Mouse (Mus musculus) hindbrain, embryonic 13.5 days (tissue): ENCODE results near the gene Dpep1. TPM values are rescaled to one million over a fixed set of nuclear protein-coding genes. Genes with fewer than 3 reads are reported as not detected.
"Not testable (repeated sequence)": the region's sequence is repeated elsewhere in the genome, so short reads cannot be mapped to it uniquely, and the experiment has no call there.

Source experiments
- ATAC-seq: fragments of 200-750 bp; cut with Nextera tagmentation; 2 replicates; pipeline ENCODE4 v1.8.0; 2017; ENCODE audit warnings: moderate TSS enrichment; ENCODE audit not compliant: low FRiP score
- H3K27ac ChIP-seq: fragments of 300-500 bp; sonication (generic); 2 replicates; pipeline ENCODE4 v1.5.1; 2015; ENCODE audit warnings: inconsistent platforms, mild to moderate bottlenecking, moderate library complexity
- H3K27me3 ChIP-seq: fragments of 300-500 bp; sonication (generic); 2 replicates; pipeline ENCODE4 v1.6.1; 2015; ENCODE audit warnings: mild to moderate bottlenecking, inconsistent platforms
- H3K36me3 ChIP-seq: fragments of 300-500 bp; sonication (generic); 2 replicates; pipeline ENCODE4 v1.6.1; 2015; ENCODE audit warnings: mild to moderate bottlenecking, inconsistent platforms
- H3K4me1 ChIP-seq: fragments of 300-500 bp; sonication (generic); replicated peaks from 2 replicates; pipeline ENCODE4 v1.6.1; 2015; ENCODE audit warnings: inconsistent platforms
- H3K4me2 ChIP-seq: fragments of 300-500 bp; sonication (generic); 2 replicates; pipeline ENCODE4 v1.6.1; 2015; ENCODE audit warnings: inconsistent platforms, mild to moderate bottlenecking, moderate library complexity
- H3K4me3 ChIP-seq: fragments of 300-500 bp; sonication (generic); 2 replicates; pipeline ENCODE4 v1.5.1; 2015; ENCODE audit warnings: mild to moderate bottlenecking, inconsistent platforms
- H3K9ac ChIP-seq: fragments of 300-500 bp; sonication (generic); 2 replicates; pipeline ENCODE4 v1.6.1; 2015; ENCODE audit warnings: mild to moderate bottlenecking, inconsistent platforms
- H3K9me3 ChIP-seq: fragments of 300-500 bp; sonication (generic); 2 replicates; pipeline ENCODE4 v1.6.1; 2016; ENCODE audit warnings: inconsistent platforms
- WGBS: fragments of 180-500 bp; shearing (Covaris S2); methylation state at CpG from one replicate; pipeline ENCODE4 v1.1.7; 2015; 5-methylcytosine and 5-hydroxymethylcytosine counted together
- polyA plus RNA-seq: library from polyadenylated mRNA; unstranded; fragments of >200 nt; fragmentation: Nextera tagmentation; extraction: Ambion mirVana; gene quantifications from 2 replicates; pipeline ENCODE4 v1.2.1, GENCODE M21; 2015

The Dpep1 gene
- polyA plus RNA-seq, 1 experiment from 2014 or later, result 0.35 TPM

DNA sequence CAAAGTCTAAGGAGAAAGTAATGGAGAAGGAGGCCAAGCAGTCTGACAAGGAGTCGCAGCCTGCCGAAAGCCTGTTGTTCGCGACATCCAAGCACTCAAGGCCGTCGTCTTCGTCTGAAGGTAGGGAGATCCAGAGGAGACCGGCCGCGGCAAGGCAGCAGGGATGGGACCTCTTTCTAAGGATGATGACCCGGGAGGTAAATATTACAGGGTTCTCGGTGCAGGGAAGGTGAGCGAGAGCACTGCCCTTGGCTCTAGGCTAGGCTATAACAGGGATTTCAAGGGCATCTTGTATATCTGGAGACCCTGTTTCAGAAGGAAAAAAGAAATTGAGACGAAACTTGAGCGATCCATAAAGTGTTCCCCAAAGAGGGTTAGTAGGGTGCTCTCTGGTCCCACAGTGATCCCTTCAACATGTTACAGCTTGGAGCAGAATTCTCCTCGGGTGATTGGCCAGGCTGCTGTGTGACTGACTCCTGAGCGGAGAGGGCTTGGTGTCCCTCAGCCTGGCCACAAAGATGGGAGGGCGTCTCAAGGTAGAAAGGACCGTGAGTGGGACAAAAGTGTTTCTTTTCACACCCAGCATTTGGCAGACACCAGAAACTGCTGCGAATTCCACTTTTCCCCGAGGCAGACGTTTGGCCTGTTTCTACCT, 27.2 kb downstream of the Dpep1 start:
- peak overlapping the region; percentile 70 for H3K27ac ChIP-seq
- WGBS, result 18% methylated on average over 22 of the region's 22 CpGs
- peaks cover 21% of the 10 kb centered on the region for H3K36me3 ChIP-seq
- H3K27me3 ChIP-seq, result no peaks in the 10 kb centered on the region
- peak; percentile 28; the same call in 1 of the 2 replicates for ATAC-seq
- H3K9ac ChIP-seq, result peak overlapping the region; percentile 99
- H3K4me2 ChIP-seq, result peak overlapping the region; percentile 94
- peaks cover 26% of the 10 kb centered on the region for H3K4me1 ChIP-seq
- H3K9me3 ChIP-seq, result no peaks in the 10 kb centered on the region
- peak overlapping the region; percentile 97 for H3K4me3 ChIP-seq

DNA sequence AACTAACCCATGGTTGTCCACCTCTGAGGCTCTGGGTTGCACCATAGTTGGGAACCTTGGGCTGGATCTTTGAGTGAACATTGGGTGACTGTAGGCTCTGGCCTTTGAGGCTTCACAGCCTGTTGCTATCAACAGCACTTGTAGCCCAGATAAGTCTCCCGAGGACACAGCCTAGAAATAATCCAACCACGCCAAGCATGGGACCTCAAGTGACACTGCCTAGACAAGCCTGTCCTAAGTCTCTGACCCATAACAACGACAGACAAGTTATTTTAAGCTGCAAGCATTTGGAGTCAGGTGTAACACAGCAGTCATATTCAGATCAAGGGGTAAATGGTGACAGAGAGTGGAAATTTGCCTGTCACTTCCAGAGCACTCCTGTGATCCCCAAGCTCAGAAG, 29.4 kb downstream of the Dpep1 start:
- no peak overlapping the region for H3K4me3 ChIP-seq
- no peaks in the 10 kb centered on the region for H3K36me3 ChIP-seq
- 80% methylated on average over 3 of the region's 3 CpGs for WGBS
- no peak overlapping the region for H3K4me2 ChIP-seq
- no peaks in the 10 kb centered on the region for H3K9me3 ChIP-seq
- no peaks in the 10 kb centered on the region for H3K27me3 ChIP-seq
- no peak overlapping the region for H3K27ac ChIP-seq
- H3K9ac ChIP-seq, result no peak overlapping the region
- peaks cover 26% of the 10 kb centered on the region for H3K4me1 ChIP-seq
- ATAC-seq, result no peak

DNA sequence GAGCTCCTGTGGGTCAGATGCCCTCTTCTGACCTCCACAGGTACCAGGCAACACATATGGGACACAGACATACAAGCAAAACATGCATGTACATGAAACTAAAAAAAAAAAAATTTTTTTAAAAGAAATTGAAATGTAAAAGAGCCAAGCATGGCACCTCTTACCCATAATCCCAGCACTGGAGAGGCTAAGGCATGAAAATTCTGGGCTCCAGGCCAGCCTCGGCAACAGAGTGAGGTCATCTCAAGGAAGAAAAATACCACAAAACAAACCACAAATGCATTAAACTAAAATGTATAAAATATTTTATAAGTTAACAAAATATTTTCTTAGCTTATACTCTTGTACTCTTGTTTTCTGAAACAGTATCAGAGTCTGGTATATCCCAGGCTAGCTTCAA, 34.9 kb downstream of the Dpep1 start:
- Histone ChIP-seq H3K4me1 (peaks cover 17% of the 10 kb centered on the region), H3K27ac (no peak overlapping the region), H3K4me2 (no peak overlapping the region), H3K27me3 (no peaks in the 10 kb centered on the region), H3K36me3 (no peaks in the 10 kb centered on the region), H3K4me3 (no peak overlapping the region), H3K9me3 (no peaks in the 10 kb centered on the region), H3K9ac (no peak overlapping the region)
- no peak for ATAC-seq
- 93% methylated on average over 1 of the region's 1 CpGs for WGBS

DNA sequence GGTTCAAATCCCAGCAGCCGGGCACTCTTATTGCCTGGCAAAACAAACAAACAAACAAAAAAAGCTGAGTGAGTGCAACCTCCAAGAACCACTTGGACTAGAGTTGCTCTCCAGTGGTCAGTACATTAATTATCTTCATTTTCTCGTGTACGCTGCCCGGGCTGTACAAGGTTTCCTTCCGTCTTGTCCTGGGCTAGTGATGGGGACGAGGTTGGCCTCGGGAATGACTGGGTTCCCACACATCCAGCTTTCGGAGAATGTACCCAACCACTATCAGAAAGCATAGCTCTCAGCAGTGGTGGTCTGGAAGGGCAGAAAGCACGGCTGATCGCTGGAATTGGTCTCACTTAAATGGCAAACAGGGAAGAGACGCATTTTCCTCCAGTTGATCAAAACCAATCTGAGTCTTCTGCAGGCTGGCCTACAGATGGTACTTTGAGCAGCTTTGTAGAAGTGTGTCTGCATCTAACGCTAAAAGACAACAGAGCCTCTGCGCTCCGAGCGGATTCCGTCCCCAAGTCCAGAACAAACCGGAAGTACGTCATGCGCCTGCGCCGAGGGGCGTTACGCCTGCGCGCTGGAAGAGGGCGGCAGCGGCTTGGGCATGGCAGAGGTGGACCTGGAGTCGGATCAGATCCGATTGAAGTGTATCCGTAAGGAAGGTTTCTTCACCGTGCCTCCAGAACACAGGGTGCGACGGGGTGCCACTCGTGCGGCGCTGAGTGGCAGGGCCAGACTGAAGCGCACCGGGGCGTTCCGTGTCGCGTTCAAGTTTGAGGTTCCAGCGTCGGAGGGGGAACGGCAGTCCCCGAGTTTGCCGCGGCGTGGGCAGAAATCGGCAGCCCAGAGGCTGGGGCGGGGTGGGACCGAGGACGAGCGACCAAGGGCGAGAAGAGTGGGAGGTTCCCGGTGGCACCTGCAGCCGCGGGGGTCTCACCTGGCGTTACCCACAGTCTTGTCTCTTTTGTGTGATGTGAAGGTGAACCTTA, 38.5 kb downstream of the Dpep1 start, which contains the start of gene Cdk10:
Gene Cdk10 (plus strand): TSS at position 565 of the 989 bp plus-strand sequence.
- 3% methylated on average over 59 of the region's 59 CpGs for WGBS
- peak; percentile 90 for ATAC-seq
- Histone ChIP-seq H3K4me2 (peak within 1 kb of the TSS; percentile 93), H3K27me3 (no peaks in the 10 kb centered on the region), H3K9me3 (no peaks in the 10 kb centered on the region), H3K36me3 (peaks cover 31% of the 10 kb centered on the region), H3K27ac (peak within 1 kb of the TSS; percentile 91), H3K4me1 (peaks cover 19% of the 10 kb centered on the region), H3K4me3 (peak within 1 kb of the TSS; percentile 86), H3K9ac (peak within 1 kb of the TSS; percentile 95)

DNA sequence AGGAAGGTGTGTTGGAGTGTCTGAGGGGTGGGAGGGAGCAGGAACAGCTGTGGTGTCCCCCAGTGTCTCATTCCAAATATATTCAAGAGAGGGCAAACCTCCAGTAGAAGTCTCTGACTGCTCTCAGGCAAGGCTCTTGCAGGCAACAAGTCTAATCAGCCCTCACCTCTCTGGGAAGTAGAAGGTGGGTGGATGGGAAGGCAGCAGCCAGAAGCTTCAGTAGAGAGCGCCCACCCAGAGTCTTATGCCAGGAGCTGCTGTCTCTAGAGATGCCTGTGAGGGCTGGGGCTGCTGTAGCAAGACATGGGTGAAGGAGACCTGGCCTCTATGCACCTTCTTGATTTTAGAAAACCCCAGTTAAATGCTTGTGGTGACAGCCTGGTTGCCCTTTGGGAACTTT, 42.4 kb downstream of the Dpep1 start:
- peaks cover 38% of the 10 kb centered on the region for H3K36me3 ChIP-seq
- no peak overlapping the region for H3K4me3 ChIP-seq
- ATAC-seq, result no peak
- H3K9ac ChIP-seq, result no peak overlapping the region
- H3K4me1 ChIP-seq, result peaks cover 25% of the 10 kb centered on the region
- no peak overlapping the region for H3K27ac ChIP-seq
- whole genome bisulfite sequencing, result 100% methylated on average over 1 of the region's 1 CpGs
- peaks cover 6% of the 10 kb centered on the region for H3K27me3 ChIP-seq
- H3K9me3 ChIP-seq, result no peaks in the 10 kb centered on the region
- no peak overlapping the region for H3K4me2 ChIP-seq

DNA sequence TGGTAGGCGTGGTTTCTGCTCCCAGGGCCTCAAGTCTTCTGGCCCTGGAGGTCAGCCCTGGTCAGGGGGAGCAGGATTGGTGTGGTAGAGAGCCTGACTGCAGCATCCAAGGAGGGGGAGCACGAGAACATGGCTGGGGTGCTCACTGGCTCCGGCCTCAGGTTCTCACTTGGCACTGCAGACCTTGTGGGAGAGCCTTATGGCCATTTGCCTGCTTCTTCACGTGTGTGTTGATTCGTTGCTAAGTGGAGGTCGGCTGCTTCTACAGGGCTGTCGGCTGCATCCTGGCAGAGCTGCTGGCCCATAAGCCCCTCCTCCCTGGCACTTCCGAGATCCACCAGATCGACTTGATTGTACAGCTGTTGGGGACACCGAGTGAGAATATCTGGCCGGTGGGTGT, 44.3 kb downstream of the Dpep1 start:
- 91% methylated on average over 11 of the region's 11 CpGs for WGBS
- H3K27ac ChIP-seq, result not testable (repeated sequence)

DNA sequence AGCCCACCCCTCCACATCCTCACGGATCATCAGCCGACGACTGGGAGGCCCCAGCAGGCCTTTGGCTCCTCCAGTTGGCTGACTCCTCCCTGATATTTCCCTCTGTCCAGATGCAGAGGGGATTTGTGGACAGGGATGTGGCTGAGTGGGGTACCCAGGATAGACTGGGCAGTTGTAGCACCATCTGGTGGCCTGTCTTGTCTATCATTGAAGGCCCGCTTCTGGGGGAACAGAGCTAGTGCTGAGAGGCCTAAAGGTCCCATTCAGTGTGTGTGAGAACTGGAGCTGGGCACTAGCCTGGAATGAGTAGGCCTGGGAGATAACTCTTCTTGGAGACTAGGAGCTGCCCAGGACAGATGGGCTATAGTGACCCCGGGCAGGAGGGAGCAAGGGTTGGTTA, 45.7 kb downstream of the Dpep1 start:
- no peak overlapping the region for H3K4me3 ChIP-seq
- no peaks in the 10 kb centered on the region for H3K9me3 ChIP-seq
- WGBS, result 67% methylated on average over 5 of the region's 5 CpGs
- peaks cover 32% of the 10 kb centered on the region for H3K36me3 ChIP-seq
- peaks cover 34% of the 10 kb centered on the region for H3K4me1 ChIP-seq
- H3K9ac ChIP-seq, result no peak overlapping the region
- peaks cover 39% of the 10 kb centered on the region for H3K27me3 ChIP-seq
- no peak for ATAC-seq
- no peak overlapping the region for H3K4me2 ChIP-seq
- no peak overlapping the region for H3K27ac ChIP-seq

More for the DNA sequence above, 44.3 kb downstream of the Dpep1 start:
- Histone ChIP-seq H3K4me1 (peaks cover 31% of the 10 kb centered on the region), H3K27me3 (peaks cover 25% of the 10 kb centered on the region), H3K36me3 (peaks cover 38% of the 10 kb centered on the region)
- not testable (repeated sequence) for H3K9ac ChIP-seq, H3K9me3 ChIP-seq, H3K4me2 ChIP-seq, H3K4me3 ChIP-seq, ATAC-seq

DNA sequence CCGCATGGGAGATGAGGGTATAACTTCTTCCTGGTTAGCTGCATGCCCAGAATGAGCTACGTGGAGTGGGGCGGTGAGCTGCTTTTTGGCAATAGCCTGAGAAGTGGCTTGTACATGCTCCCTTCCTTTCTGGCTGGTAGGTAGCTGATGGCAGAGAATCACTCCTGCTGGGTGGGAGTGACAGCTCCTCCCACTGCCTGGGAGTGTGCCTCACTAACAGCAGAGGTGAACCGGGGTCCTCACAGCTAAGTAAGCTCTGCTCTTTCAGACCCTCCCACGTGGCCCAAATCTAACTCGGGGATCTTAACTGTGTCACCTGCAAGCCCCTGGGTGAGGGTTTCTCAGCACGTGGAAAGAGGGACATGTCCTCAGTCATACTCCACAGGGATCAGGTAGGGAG, 46.5 kb downstream of the Dpep1 start:
- H3K4me2 ChIP-seq, result no peak overlapping the region
- WGBS, result 45% methylated on average over 7 of the region's 7 CpGs

DNA sequence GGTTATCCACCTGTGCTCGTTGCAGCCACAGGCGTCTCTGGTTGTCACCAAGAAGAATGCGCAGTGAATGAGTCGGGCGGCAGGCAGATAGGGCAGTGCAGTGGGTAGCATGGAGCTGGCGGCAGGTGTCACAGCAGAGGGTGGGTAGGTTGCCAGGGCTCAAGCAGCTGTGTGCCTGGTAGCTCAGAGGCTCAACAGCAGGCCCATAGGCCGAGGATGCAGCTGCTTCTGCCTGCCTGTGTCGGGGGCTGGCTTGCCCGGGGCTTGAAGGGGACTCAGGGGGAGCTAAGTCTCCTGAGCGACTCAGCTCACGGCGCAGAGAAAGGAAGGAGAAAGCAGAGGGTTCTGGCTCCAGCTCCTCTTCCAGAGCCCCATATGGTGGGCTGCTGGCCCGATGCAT, 47.3 kb downstream of the Dpep1 start:
- Histone ChIP-seq H3K9me3 (no peaks in the 10 kb centered on the region), H3K4me1 (peaks cover 34% of the 10 kb centered on the region), H3K4me2 (no peak overlapping the region), H3K9ac (peak overlapping the region; percentile 29; the same call in 1 of the 2 replicates), H3K27ac (no peak overlapping the region), H3K4me3 (no peak overlapping the region), H3K36me3 (peaks cover 19% of the 10 kb centered on the region), H3K27me3 (peaks cover 45% of the 10 kb centered on the region)
- WGBS, result 53% methylated on average over 13 of the region's 13 CpGs
- no peak for ATAC-seq

More for the DNA sequence above, 46.5 kb downstream of the Dpep1 start:
- H3K4me1 ChIP-seq, result peaks cover 34% of the 10 kb centered on the region
- no peak overlapping the region for H3K9ac ChIP-seq
- H3K4me3 ChIP-seq, result no peak overlapping the region
- H3K27ac ChIP-seq, result no peak overlapping the region
- H3K9me3 ChIP-seq, result no peaks in the 10 kb centered on the region
- H3K27me3 ChIP-seq, result peaks cover 45% of the 10 kb centered on the region
- peaks cover 24% of the 10 kb centered on the region for H3K36me3 ChIP-seq
- ATAC-seq, result no peak

DNA sequence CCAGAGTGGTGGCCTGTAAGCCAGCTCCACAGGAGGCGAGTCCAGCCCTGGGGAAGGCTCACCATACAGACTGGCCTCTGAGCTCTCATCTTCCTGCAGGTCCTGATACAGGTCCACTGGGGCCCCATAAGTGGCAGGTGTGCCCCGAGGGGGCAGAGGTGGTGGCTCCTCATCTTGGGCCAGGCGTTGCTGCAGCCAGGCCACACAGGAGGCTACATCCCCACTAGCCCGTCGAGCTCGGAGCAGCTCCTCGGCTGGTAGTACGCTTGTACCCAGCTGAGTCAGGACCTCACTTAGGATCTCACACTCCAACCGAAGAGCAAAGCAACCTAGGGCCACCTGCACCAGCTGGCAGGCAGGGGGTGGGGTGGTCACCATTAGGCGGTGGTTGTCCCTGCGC, 47.7 kb downstream of the Dpep1 start:
- 83% methylated on average over 11 of the region's 11 CpGs for WGBS
- ATAC-seq, result no peak
- H3K9me3 ChIP-seq, result no peaks in the 10 kb centered on the region
- H3K4me1 ChIP-seq, result peaks cover 34% of the 10 kb centered on the region
- H3K27me3 ChIP-seq, result peaks cover 45% of the 10 kb centered on the region
- H3K27ac ChIP-seq, result no peak overlapping the region
- peaks cover 14% of the 10 kb centered on the region for H3K36me3 ChIP-seq
- H3K4me2 ChIP-seq, result no peak overlapping the region
- H3K9ac ChIP-seq, result 0 out of 2 replicates have a peak overlapping the region, but pooled peaks have one; percentile 29
- no peak overlapping the region for H3K4me3 ChIP-seq

DNA sequence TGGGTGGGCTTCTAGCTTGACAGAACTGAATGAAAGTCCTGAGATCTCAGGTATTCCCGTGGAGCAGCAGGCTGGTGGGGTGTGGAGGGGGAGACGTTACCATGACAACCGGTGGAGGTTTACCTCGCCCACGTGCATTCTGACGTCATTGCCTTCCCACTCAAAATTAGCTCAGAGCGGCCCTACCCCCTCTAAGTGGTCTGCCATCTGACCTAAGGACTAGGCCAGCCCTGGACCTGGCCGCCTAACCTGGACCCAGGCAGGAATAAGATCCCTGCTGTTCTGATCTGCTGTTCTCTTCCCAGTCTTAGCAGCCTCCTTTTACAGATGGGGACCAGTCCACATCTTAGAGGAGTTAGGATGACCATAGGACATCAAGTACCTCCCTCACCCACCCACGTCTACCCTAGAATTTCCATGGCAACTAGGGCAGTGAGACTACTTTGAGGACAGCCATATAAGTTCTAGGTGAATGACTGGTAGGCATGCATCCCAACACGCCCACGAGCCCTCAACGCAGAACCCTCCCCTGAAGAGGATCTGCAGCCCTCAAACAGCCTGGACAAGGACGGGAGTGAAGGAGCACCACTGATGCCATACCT, 49.0 kb downstream of the Dpep1 start:
- peak overlapping the region; percentile 73 for H3K9ac ChIP-seq
- H3K4me1 ChIP-seq, result peaks cover 34% of the 10 kb centered on the region
- no peaks in the 10 kb centered on the region for H3K9me3 ChIP-seq
- 37% methylated on average over 13 of the region's 13 CpGs for WGBS
- H3K4me3 ChIP-seq, result peak overlapping the region; percentile 47
- peaks cover 45% of the 10 kb centered on the region for H3K27me3 ChIP-seq
- H3K36me3 ChIP-seq, result peaks cover 4% of the 10 kb centered on the region
- no peak overlapping the region for H3K27ac ChIP-seq
- ATAC-seq, result peak; percentile 17; the same call in 1 of the 2 replicates
- H3K4me2 ChIP-seq, result peak overlapping the region; percentile 77
